Mouse (Mus musculus): ENCODE results near the gene Xpo4. TPM values are rescaled to one million over a fixed set of nuclear protein-coding genes. Genes with fewer than 3 reads are reported as not detected.
"Not testable (repeated sequence)": the region's sequence is repeated elsewhere in the genome, so short reads cannot be mapped to it uniquely, and the experiment has no call there.

The Xpo4 gene
- total RNA-seq (2015; ENCODE audit: low replicate concordance) (13.1 and 15.7 TPM in 2 replicates), total RNA-seq (2017; ENCODE audit: low replicate concordance) (26.1 and 51.7 TPM in 2 replicates)

- ATAC-seq (replicated peaks; ENCODE audit: low FRiP score, poor library complexity, severe bottlenecking), result peak; percentile 84
These were observed at the start of gene Xpo4 for GRCm38 (mm10) chr14:57664822-57665627. Xpo4 (minus strand) TSS chr14:57665430.

DNA sequence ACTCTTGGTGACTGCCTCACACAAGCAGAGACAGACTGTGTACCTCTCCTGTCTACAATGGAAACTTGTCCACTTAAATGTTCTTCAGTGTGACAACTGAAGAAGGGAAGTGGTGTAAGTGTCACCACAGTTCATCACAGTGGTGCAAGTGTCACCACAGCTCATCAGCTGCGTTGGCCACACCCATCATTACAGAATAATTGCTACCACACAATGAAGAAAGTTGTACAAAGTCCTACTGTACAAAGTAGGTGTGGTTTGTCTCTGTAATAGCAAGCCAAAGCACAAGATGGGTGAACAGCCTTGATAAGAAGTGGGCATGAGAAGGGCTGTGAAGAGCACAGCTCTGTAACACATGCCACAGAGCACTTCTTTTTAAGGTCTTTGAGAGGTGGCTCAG lies 47.7 kb upstream of the Xpo4 start:
- ATAC-seq (replicated peaks; ENCODE audit: low FRiP score, poor library complexity, severe bottlenecking), result no peak

DNA sequence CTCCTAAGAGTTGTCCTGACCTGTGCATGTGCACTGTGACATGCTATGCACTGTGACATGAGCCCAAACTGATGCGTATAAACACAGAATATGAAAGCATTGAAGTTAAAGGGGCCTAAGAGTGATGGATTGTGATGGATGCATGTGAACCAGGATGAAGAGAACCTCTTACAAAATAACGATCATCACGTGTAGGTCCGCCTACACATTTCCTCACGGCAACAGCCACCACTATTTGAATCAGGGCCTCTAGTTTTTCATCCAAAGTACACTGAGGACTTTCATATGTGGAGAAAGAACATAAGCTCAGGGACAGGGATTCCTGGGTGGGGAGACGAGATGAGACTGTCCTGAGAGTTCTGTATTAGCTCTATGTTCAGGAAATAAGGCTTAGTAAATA lies 45.8 kb upstream of the Xpo4 start:
- ATAC-seq (replicated peaks; ENCODE audit: low FRiP score, poor library complexity, severe bottlenecking), result no peak

GRCm38 (mm10) chr14:57709171-57709570 lies 43.9 kb upstream of the Xpo4 start:
- no peak for ATAC-seq (replicated peaks; ENCODE audit: low FRiP score, poor library complexity, severe bottlenecking)

DNA sequence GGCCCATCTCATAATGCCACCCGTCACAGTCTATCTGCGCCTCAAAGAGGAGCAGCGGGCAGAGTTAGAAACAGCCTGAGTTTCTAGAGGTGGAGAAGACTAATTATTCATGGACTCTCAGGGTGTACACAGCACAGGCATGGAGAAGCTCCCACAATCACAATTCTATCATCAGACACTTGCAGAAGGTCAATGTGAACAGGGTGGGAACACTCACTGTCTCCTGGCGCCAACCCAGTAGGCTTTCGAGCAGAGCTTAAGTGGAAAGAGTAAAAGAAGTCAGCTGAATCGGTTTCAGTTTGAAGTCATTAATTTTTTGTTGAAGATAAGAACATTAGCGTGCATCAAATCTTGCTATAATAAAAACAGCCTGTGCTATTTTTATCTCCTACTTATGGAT lies 43.4 kb upstream of the Xpo4 start:
- no peak for ATAC-seq (replicated peaks; ENCODE audit: low FRiP score, poor library complexity, severe bottlenecking)

GRCm38 (mm10) chr14:57707100-57707893 lies 42.1 kb upstream of the Xpo4 start:
- ATAC-seq (replicated peaks; ENCODE audit: low FRiP score, poor library complexity, severe bottlenecking), result no peak

DNA sequence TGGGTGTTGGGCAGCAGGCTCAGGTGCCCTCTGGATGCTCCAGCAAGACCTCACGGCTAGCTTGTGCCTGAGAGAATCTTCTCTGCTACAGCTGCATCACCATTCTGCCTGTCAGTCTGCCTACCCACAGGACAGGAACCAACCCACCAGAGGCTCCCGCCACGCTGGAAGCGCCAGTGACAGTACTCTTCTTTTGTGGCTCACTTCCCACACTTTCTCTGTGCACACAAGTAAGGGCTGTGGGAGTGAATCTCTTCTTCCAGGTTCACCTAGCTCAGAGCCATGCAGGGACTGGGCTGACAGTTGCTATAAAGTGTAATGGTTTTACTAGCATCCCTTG lies 41.5 kb upstream of the Xpo4 start:
- no peak for ATAC-seq (replicated peaks; ENCODE audit: low FRiP score, poor library complexity, severe bottlenecking)

- no peak for ATAC-seq (replicated peaks; ENCODE audit: low FRiP score, poor library complexity, severe bottlenecking)
These were observed 40.5 kb upstream of the Xpo4 start for GRCm38 (mm10) chr14:57705759-57706158.

GRCm38 (mm10) chr14:57705075-57705474 lies 39.8 kb upstream of the Xpo4 start:
- no peak for ATAC-seq (replicated peaks; ENCODE audit: low FRiP score, poor library complexity, severe bottlenecking)

DNA sequence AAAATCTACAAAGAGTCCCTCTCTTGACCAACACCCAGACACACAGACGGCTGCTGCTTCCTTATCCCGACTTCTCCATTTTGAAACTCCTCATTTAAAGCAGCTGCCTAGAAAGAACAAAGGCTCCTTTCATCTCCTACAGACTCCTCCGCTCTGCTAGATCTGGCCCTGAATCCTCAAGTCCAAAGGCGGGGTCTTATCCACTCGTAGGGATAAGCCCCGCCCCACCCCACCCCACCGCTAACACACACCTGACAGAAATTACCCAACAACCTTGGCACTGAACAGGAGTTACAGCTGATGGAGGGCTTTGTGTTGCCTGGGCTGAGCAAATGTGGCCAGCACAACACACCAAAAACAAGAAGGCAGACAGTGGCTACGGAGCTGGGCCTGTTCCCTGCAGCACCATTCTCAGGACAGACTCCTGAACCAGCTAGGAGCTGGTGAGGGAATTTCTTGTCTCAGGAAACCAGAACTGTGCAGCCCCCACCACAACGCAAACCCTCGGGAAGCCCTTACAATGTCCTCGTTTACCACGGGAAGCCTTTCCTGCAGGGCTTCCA lies 36.8 kb upstream of the Xpo4 start:
- ATAC-seq (replicated peaks; ENCODE audit: low FRiP score, poor library complexity, severe bottlenecking), result no peak

GRCm38 (mm10) chr14:57699461-57699970 lies 34.3 kb upstream of the Xpo4 start:
- no peak; the same call in 1 of the 2 replicates for ATAC-seq (replicated peaks; ENCODE audit: low FRiP score, poor library complexity, severe bottlenecking)

- ATAC-seq (replicated peaks; ENCODE audit: low FRiP score, poor library complexity, severe bottlenecking), result no peak
These were observed 33.8 kb upstream of the Xpo4 start for GRCm38 (mm10) chr14:57699016-57699415.

DNA sequence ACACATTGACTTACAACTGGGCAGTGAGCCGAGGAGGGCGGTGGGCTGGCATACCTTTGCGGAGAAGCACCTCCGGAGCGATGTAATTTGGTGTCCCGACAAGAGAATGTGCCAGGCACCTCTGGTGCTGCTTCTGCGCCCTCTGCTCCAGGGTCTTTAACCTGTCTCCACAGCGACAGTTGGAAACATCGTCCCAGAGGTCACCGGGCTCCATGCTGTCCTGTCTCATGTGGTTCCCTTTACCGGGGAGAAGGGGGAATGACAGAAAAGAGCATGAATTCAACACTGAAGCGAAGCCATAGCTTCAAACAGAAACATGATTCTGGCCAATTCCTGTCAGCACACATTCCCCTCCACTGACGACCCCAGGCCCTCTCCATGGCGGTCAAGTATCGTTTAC lies 30.8 kb upstream of the Xpo4 start:
- ATAC-seq (replicated peaks; ENCODE audit: low FRiP score, poor library complexity, severe bottlenecking), result no peak

GRCm38 (mm10) chr14:57695550-57695949 lies 30.3 kb upstream of the Xpo4 start:
- ATAC-seq (replicated peaks; ENCODE audit: low FRiP score, poor library complexity, severe bottlenecking), result no peak

- no peak for ATAC-seq (replicated peaks; ENCODE audit: low FRiP score, poor library complexity, severe bottlenecking)
These were observed 29.0 kb upstream of the Xpo4 start for GRCm38 (mm10) chr14:57694246-57694645.

DNA sequence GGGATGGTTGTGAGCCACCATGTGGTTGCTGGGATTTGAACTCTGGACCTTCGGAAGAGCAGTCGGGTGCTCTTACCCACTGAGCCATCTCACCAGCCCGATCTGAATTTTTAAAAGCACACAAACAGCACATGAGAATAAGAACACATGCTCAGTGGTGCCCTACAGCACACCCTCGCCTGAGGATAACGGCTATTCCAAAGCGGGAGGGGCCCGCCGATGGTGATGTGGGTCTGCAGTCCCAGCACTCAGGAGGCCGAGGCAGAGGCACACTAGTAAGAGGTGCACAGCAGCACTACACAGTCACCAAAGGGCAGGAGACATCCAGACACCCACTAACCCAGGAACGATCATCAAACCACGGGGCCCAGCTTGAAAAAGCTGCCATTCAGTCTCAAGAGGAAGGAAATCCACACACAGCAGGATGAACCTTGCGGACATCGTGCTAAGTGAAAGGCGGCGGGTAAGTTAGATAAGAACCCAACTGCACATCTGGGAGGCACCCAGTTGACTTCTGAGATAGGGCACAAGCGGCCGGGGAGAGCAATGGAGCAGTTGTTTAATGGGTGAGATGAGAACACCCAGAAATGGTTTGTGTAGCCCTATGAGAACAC lies 27.4 kb upstream of the Xpo4 start:
- ATAC-seq (replicated peaks; ENCODE audit: low FRiP score, poor library complexity, severe bottlenecking), result peak; percentile 94

DNA sequence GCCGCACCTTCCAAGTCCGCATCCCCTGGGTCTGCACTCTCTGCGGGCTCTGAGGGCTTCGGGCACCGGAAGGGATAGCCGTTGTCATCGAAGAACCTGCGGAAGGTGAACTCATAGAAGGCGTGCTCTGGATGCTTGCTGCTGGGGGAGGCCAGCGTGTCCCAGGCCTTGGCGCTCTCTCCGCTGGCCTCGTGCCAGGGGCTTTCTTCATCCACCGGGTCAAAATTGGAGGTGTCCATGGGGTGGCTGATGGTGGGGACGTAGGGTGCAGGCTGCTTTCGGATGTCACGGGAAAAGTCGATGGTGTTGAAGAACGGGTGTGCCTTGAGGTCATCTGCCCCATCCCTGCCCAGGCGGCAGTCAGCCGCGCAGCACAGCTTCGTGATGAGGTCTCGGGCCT lies 26.1 kb upstream of the Xpo4 start:
- ATAC-seq (replicated peaks; ENCODE audit: low FRiP score, poor library complexity, severe bottlenecking), result no peak

DNA sequence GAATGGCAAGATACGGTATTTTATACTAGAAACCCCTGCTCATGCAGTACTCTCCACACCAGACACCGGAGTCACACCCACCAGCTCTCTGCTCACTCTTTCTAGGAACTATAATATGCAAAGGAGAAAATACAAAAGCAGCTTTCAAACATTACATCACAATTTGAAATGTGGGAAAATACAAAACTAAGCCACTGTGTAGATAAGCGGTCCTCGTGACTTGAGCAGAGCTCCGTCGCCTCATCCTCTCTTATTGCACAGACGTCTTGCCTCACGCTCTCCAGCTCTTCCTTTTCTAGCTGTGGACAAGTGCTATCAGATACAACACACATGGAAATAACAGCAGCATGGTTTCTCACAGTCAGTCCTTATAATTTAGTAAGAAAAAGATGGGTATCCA lies 25.5 kb upstream of the Xpo4 start:
- ATAC-seq (replicated peaks; ENCODE audit: low FRiP score, poor library complexity, severe bottlenecking), result no peak

DNA sequence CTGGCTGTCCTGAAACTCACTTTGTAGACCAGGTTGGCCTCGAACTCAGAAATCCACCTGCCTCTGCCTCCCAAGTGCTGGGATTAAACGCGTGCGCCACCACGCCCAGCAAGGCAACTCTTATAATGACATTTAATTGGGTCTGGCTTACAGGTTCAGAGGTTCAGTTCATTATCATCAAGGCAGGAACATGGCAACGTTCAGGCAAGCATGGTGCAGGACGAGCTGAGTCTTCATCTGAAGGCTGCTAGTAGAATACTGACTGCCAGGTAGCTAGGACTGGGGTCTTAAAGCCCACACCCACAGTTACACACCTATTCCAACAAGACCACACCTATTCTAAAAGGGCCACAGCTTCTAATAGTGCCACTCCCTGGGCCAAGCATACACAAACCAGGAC lies 22.8 kb upstream of the Xpo4 start:
- not testable (repeated sequence) for ATAC-seq (replicated peaks; ENCODE audit: low FRiP score, poor library complexity, severe bottlenecking)

GRCm38 (mm10) chr14:57687441-57687840 lies 22.2 kb upstream of the Xpo4 start:
- no peak for ATAC-seq (replicated peaks; ENCODE audit: low FRiP score, poor library complexity, severe bottlenecking)

Measured in erythroblast, adult 5-6 weeks (primary cell).